Mouse (Mus musculus): Measurements from ENCODE around the gene St8sia4. TPM values are rescaled to one million over a fixed set of nuclear protein-coding genes. Genes with fewer than 3 reads are reported as not detected.
"Not testable (repeated sequence)": the region's sequence is repeated elsewhere in the genome, so short reads cannot be mapped to it uniquely, and the experiment has no call there.

Gene St8sia4
- polyA plus RNA-seq, 1 experiment from 2014 or later = 0.68 TPM

DNA sequence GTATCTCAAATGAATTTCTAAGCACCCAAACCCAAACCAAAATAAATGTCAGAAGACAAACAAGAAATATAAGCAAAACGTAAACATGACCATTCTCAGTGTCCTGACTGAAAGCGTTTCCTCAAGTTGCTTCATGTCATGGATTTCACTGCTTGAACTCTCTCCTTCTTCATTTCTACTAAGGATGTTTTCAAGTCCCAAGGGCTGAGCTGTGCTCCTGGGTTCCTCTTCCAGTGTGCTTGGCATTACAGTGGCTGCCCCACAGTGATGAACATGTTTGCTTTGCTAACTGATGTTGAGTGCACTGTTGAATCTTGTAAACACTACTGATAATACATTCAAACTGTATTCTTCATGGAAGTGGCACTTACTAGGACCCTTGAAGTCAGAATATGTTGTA is 76.3 kb downstream of the St8sia4 start:
- no peaks in the 10 kb centered on the region for H3K27me3 ChIP-seq (replicated peaks)
- WGBS = 76% methylated on average over 2 of the region's 2 CpGs
- no peaks in the 10 kb centered on the region for H3K4me1 ChIP-seq (replicated peaks)
- no peak for ATAC-seq (ENCODE audit: insufficient number of reproducible peaks, low FRiP score)
- H3K4me3 ChIP-seq = no peak overlapping the region
- H3K9me3 ChIP-seq (replicated peaks) = no peaks in the 10 kb centered on the region
- H3K9ac ChIP-seq = no peak overlapping the region
- no peak overlapping the region for H3K4me2 ChIP-seq
- H3K27ac ChIP-seq (ENCODE audit: poor library complexity, severe bottlenecking) = no peak overlapping the region
- H3K36me3 ChIP-seq = no peaks in the 10 kb centered on the region

- H3K4me2 ChIP-seq = no peak overlapping the region
- no peaks in the 10 kb centered on the region for H3K36me3 ChIP-seq
- H3K4me1 ChIP-seq (replicated peaks) = no peaks in the 10 kb centered on the region
- WGBS = 75% methylated on average over 2 of the region's 2 CpGs
- H3K9ac ChIP-seq = no peak overlapping the region
- no peaks in the 10 kb centered on the region for H3K9me3 ChIP-seq (replicated peaks)
- ATAC-seq (ENCODE audit: insufficient number of reproducible peaks, low FRiP score) = no peak
- H3K27me3 ChIP-seq (replicated peaks) = no peaks in the 10 kb centered on the region
- no peak overlapping the region for H3K27ac ChIP-seq (ENCODE audit: poor library complexity, severe bottlenecking)
- no peak overlapping the region for H3K4me3 ChIP-seq
These were observed 77.3 kb downstream of the St8sia4 start for GRCm38 (mm10) chr1:95590108-95590507.

DNA sequence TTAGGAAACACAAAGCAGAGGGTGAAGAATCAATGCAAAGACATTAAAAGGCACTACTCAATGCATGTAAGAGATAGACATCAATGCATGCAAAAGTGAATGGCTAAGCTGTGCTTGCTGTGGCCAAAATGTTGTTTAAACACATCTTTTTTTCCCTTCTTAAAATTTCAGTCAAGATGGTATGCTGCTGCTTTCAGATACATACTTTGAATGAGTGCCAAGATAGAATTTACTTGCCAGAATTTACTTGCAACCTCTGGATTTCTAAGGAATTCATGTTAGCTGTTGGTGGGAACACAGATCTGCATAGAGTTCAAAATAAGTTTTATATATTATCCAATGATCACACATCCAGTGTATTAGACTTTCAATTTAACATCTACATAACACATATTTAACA is 77.9 kb downstream of the St8sia4 start:
- no peak overlapping the region for H3K9ac ChIP-seq
- H3K36me3 ChIP-seq = no peaks in the 10 kb centered on the region
- ATAC-seq (ENCODE audit: insufficient number of reproducible peaks, low FRiP score) = no peak

GRCm38 (mm10) chr1:95583310-95583709 is 84.1 kb downstream of the St8sia4 start:
- Histone ChIP-seq H3K27me3 (replicated peaks) (no peaks in the 10 kb centered on the region), H3K27ac (ENCODE audit: poor library complexity, severe bottlenecking) (no peak overlapping the region), H3K4me1 (replicated peaks) (no peaks in the 10 kb centered on the region), H3K36me3 (no peaks in the 10 kb centered on the region), H3K9me3 (replicated peaks) (no peaks in the 10 kb centered on the region), H3K4me3 (no peak overlapping the region), H3K4me2 (no peak overlapping the region), H3K9ac (no peak overlapping the region)
- WGBS = 79% methylated on average over 1 of the region's 1 CpGs
- no peak for ATAC-seq (ENCODE audit: insufficient number of reproducible peaks, low FRiP score)

More for the DNA sequence above, 77.9 kb downstream of the St8sia4 start:
- no peak overlapping the region for H3K4me3 ChIP-seq
- no peak overlapping the region for H3K4me2 ChIP-seq
- H3K9me3 ChIP-seq (replicated peaks) = no peaks in the 10 kb centered on the region
- H3K4me1 ChIP-seq (replicated peaks) = no peaks in the 10 kb centered on the region
- H3K27me3 ChIP-seq (replicated peaks) = no peaks in the 10 kb centered on the region
- H3K27ac ChIP-seq (ENCODE audit: poor library complexity, severe bottlenecking) = no peak overlapping the region

GRCm38 (mm10) chr1:95582264-95582663 is 85.1 kb downstream of the St8sia4 start:
- no peak for ATAC-seq (ENCODE audit: insufficient number of reproducible peaks, low FRiP score)
- Histone ChIP-seq H3K9me3 (replicated peaks) (no peaks in the 10 kb centered on the region), H3K4me2 (no peak overlapping the region), H3K4me3 (no peak overlapping the region), H3K9ac (no peak overlapping the region), H3K4me1 (replicated peaks) (no peaks in the 10 kb centered on the region), H3K36me3 (no peaks in the 10 kb centered on the region), H3K27me3 (replicated peaks) (no peaks in the 10 kb centered on the region), H3K27ac (ENCODE audit: poor library complexity, severe bottlenecking) (no peak overlapping the region)
- 60% methylated on average over 1 of the region's 1 CpGs for WGBS

DNA sequence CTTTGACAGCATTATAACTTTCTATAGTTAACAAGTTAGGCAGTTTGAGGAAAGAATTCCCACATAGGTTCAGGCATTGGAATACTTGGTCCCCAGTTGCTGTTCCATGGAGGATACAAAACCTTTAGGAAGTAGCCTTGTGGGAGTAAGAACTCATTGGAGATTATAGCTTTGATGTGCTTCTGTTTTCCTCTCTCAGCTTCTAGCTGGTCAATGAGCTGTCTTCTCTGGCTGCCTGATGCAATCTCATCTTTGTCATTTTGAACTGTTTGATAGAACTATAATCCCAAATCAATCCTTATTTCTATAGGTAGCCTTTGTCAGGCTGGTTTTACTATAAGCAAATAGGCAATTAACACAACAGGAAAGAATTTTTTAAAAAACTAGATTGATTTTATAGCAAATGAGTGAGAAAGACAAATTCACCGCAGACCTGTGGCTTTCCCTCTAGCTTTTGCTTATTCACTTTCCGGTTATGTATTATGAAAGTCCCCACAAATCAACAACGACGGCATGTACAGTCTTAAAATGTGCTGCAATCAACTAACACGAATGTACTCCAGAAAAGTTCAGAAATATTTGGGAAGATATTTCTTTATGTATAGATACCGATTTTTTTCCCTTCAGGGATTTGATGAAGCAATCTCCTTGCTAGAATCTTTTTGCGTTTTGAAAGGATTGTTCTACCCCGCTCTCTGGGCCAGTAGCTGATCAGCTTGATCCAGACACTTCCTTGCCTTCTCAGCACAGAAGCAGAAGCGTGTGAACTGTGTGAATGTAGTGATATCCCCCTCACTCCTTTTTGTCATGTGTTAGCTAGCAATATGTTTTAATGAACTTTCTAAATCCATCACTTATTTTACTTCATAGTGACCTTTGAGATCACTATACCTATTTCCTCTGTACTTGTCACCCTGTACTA is 94.5 kb downstream of the St8sia4 start:
- Histone ChIP-seq H3K4me2 (no peak overlapping the region), H3K9me3 (replicated peaks) (no peaks in the 10 kb centered on the region), H3K27ac (ENCODE audit: poor library complexity, severe bottlenecking) (no peak overlapping the region), H3K4me3 (no peak overlapping the region), H3K27me3 (replicated peaks) (no peaks in the 10 kb centered on the region), H3K4me1 (replicated peaks) (no peaks in the 10 kb centered on the region), H3K36me3 (no peaks in the 10 kb centered on the region), H3K9ac (no peak overlapping the region)
- no peak for ATAC-seq (ENCODE audit: insufficient number of reproducible peaks, low FRiP score)
- 77% methylated on average over 9 of the region's 9 CpGs for WGBS

DNA sequence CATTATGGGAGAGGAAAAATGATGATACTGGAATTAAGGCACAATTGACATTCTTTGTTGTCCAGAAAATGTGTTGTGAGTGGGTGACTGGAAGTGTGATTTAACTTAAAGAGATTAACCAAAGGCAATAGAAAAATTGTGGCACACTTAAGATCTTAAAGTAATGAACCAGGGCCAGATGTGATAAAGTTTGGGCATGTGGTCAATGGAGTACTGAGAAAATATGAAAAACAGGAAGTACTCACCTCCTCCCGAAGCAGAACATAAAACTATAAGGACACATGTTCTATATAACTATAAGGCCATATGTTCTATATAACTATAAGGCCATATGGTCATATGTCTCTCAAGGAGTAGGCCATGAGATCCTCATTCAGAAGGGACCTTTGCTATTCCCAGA is 96.3 kb downstream of the St8sia4 start:
- Histone ChIP-seq H3K9me3 (replicated peaks) (no peaks in the 10 kb centered on the region), H3K4me3 (no peak overlapping the region), H3K9ac (no peak overlapping the region), H3K27me3 (replicated peaks) (no peaks in the 10 kb centered on the region), H3K4me1 (replicated peaks) (no peaks in the 10 kb centered on the region), H3K36me3 (no peaks in the 10 kb centered on the region), H3K27ac (ENCODE audit: poor library complexity, severe bottlenecking) (no peak overlapping the region), H3K4me2 (no peak overlapping the region)
- WGBS = 65% methylated on average over 1 of the region's 1 CpGs
- no peak for ATAC-seq (ENCODE audit: insufficient number of reproducible peaks, low FRiP score)

GRCm38 (mm10) chr1:95554556-95554955 is 112.8 kb downstream of the St8sia4 start:
- not testable (repeated sequence) for H3K27ac ChIP-seq (ENCODE audit: poor library complexity, severe bottlenecking); H3K27me3 ChIP-seq (replicated peaks); ATAC-seq (ENCODE audit: insufficient number of reproducible peaks, low FRiP score); H3K4me1 ChIP-seq (replicated peaks); H3K9me3 ChIP-seq (replicated peaks); H3K36me3 ChIP-seq; H3K9ac ChIP-seq; H3K4me2 ChIP-seq; H3K4me3 ChIP-seq

- Histone ChIP-seq H3K4me2 (no peak overlapping the region), H3K4me3 (no peak overlapping the region), H3K27ac (ENCODE audit: poor library complexity, severe bottlenecking) (no peak overlapping the region), H3K9ac (no peak overlapping the region), H3K27me3 (replicated peaks) (no peaks in the 10 kb centered on the region), H3K36me3 (no peaks in the 10 kb centered on the region), H3K4me1 (replicated peaks) (no peaks in the 10 kb centered on the region), H3K9me3 (replicated peaks) (no peaks in the 10 kb centered on the region)
- 66% methylated on average over 3 of the region's 3 CpGs for WGBS
- no peak for ATAC-seq (ENCODE audit: insufficient number of reproducible peaks, low FRiP score)
These were observed 125.9 kb downstream of the St8sia4 start for GRCm38 (mm10) chr1:95541460-95541859.

Data from heart, embryonic 12.5 days (tissue).